21 mouse cellular contexts compared by ENCODE assay signal in the genomic region with DNA sequence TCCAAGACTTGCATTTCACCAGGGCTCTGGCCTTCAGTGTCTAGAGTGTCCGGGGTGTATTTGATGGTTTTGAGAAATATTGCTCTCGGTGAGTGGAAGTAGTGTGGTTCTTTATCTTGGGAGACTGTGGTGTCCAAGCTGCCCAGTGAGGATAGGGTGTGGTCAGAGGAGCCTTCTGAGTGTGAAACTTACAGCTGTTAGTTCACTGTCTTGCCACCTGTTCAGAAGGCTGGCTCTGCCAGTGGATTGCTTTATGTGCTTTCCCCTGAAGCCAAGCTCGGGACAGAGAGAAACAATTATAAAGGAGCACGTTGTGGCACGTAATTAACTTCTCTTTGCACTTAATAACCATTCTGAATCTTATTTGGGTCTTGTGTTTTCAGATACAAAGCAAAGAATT. TPM values are rescaled to one million over a fixed set of nuclear protein-coding genes. Genes with fewer than 3 reads are reported as not detected.
"Had no signal": no experiment of that assay in that cellular context is flagged by ENCODE, and none has a peak within 500 bp of the region (broad histone marks: within the 10 kb centered on the region; RNA-seq: fewer than 3 reads in every experiment).

No protein-coding gene starts in this region.

- H3K4me3 ChIP-seq: heart, embryonic 10.5 days; heart, embryonic 12.5 days; hindbrain, embryonic 13.5 days; hindbrain, embryonic 15.5 days; kidney, embryonic 15.5 days; layer of hippocampus, adult 2 months; left cerebral cortex, adult 2 months; limb, embryonic 10.5 days; limb, embryonic 12.5 days; liver, embryonic 13.5 days had no signal

- H3K36me3 ChIP-seq: heart, embryonic 10.5 days; heart, embryonic 12.5 days; hindbrain, embryonic 13.5 days; hindbrain, embryonic 15.5 days; kidney, embryonic 15.5 days; limb, embryonic 10.5 days; limb, embryonic 12.5 days; liver, embryonic 13.5 days had no signal

- H3K27ac ChIP-seq: heart, embryonic 10.5 days; hindbrain, embryonic 13.5 days; hindbrain, embryonic 15.5 days; hindbrain, postnatal 0 days; kidney, embryonic 15.5 days; kidney, postnatal 0 days; layer of hippocampus, adult 2 months; left cerebral cortex, adult 2 months; limb, embryonic 10.5 days; limb, embryonic 12.5 days; liver, embryonic 13.5 days had no signal

- H3K4me1 ChIP-seq: heart, embryonic 10.5 days; heart, embryonic 12.5 days; hindbrain, embryonic 13.5 days; hindbrain, embryonic 15.5 days; kidney, embryonic 15.5 days; limb, embryonic 12.5 days; liver, embryonic 13.5 days had no signal

RNA-seq across cellular contexts. Expression of gene Gm2310, which starts 57.2 kb away (rescaled TPM):
- polyA plus RNA-seq: gonadal fat pad, adult 2 months; heart, embryonic 10.5 days; heart, embryonic 12.5 days; heart, embryonic 14.5 days; heart, embryonic 16.5 days; hindbrain, embryonic 11.5 days; hindbrain, embryonic 13.5 days; hindbrain, embryonic 15.5 days; hindbrain, postnatal 0 days; intestine, embryonic 14.5 days; intestine, embryonic 16.5 days; kidney, adult 2 months; kidney, embryonic 15.5 days; kidney, postnatal 0 days; limb, embryonic 10.5 days; limb, embryonic 12.5 days; limb, embryonic 14.5 days; liver, embryonic 11.5 days; liver, embryonic 13.5 days had no signal
